Mouse (Mus musculus): Measurements from ENCODE around the gene Rpain. TPM values are rescaled to one million over a fixed set of nuclear protein-coding genes. Genes with fewer than 3 reads are reported as not detected.

Gene Rpain
- total and polyA plus RNA-seq, 2 experiments from 2014 or later = 20.1 to 60.6 TPM

DNA sequence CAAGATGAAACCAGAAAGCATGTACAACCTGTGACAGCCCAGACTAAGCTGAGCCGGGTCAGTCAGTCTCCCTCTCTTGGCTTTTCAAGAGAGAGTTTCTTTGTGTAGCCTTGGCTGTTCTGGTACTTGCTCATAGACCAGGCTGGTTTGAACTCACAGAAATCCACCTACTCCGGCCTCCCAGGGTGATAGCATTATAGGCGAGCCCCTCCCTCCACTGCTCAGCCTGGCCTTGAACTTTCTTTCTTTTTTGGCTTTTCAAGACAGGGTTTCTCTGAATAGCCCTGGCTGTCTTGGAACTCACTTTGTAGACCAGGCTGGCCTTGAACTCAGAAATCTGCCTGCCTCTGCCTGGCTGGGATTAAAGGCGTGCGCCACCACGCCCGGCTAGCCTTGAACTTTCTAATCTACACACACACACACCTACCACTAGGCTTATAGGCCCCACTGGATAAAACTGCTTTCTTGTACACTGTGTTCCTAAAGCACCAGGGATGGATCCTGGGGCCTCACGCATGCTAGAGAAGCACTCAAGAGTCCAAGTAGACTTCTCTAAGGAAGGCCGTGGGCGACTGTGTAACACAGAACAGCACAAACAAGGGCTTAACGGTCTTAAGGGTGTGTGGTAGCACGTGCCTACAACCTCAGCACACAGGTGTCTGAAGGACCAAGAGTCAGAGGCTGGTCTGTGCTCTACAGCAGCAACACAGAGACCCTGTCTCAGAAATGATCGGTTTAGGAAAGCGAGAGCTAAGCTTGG is 10.9 kb downstream of the Rpain start:
- no peak for TF ChIP-seq CTCF (IDR thresholded peaks at IDR 0.05)
- Histone ChIP-seq H3K36me3 (ENCODE audit: insufficient read depth, low read length) (peaks cover 48% of the 10 kb centered on the region), H3K4me2 (ENCODE audit: low read depth, low read length, poor library complexity, severe bottlenecking) (no peak overlapping the region)

DNA sequence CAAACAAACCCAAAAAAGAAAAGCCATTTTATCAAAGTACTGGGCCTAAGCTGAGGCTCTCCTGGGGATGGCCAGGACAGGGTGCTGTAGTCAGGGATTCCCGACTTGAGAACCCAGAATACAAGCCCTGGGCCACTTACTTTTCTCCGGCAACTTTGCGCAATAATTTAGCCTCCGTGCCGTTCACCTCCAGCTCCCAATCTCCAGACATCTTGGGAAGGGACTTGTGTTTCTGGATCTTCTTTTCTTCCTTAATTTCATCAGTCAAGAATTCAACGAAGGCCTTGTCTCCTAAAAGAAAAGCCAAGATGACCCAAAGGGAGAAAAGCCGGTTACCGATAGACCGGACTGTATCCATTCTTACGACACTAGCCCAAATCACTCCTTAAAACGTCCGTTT is 12.0 kb downstream of the Rpain start:
- WGBS = 14% methylated on average over 12 of the region's 12 CpGs
- H3K4me1 ChIP-seq (ENCODE audit: insufficient read depth, low read length) = no peaks in the 10 kb centered on the region
- H3K27ac ChIP-seq (ENCODE audit: low read depth, low read length) = no peak overlapping the region
- ATAC-seq (ENCODE audit: low FRiP score) (no peak), DNase-seq (ENCODE audit: low spot score) (no peak)
- H3K36me3 ChIP-seq (ENCODE audit: insufficient read depth, low read length) = peaks cover 50% of the 10 kb centered on the region
- peak overlapping the region; percentile 86 for H3K9ac ChIP-seq (replicated peaks; ENCODE audit: low read length, poor library complexity, severe bottlenecking)
- no peaks in the 10 kb centered on the region for H3K9me3 ChIP-seq (ENCODE audit: low read length)
- peak overlapping the region; percentile 70 for H3K4me2 ChIP-seq (ENCODE audit: low read depth, low read length, poor library complexity, severe bottlenecking)
- no peak for TF ChIP-seq CTCF (IDR thresholded peaks at IDR 0.05)
- H3K27me3 ChIP-seq (ENCODE audit: insufficient read depth, low read length) = no peaks in the 10 kb centered on the region
- peak overlapping the region; percentile 99 for H3K4me3 ChIP-seq (ENCODE audit: low read depth, low read length)

More for the DNA sequence above, 10.9 kb downstream of the Rpain start:
- H3K9me3 ChIP-seq (ENCODE audit: low read length) = no peaks in the 10 kb centered on the region
- 97% methylated on average over 14 of the region's 14 CpGs for WGBS
- ATAC-seq (ENCODE audit: low FRiP score) (no peak), DNase-seq (ENCODE audit: low spot score) (no peak)
- H3K27me3 ChIP-seq (ENCODE audit: insufficient read depth, low read length) = no peaks in the 10 kb centered on the region
- no peak overlapping the region for H3K4me3 ChIP-seq (ENCODE audit: low read depth, low read length)
- H3K27ac ChIP-seq (ENCODE audit: low read depth, low read length) = no peak overlapping the region
- H3K9ac ChIP-seq (replicated peaks; ENCODE audit: low read length, poor library complexity, severe bottlenecking) = no peak overlapping the region
- H3K4me1 ChIP-seq (ENCODE audit: insufficient read depth, low read length) = no peaks in the 10 kb centered on the region

DNA sequence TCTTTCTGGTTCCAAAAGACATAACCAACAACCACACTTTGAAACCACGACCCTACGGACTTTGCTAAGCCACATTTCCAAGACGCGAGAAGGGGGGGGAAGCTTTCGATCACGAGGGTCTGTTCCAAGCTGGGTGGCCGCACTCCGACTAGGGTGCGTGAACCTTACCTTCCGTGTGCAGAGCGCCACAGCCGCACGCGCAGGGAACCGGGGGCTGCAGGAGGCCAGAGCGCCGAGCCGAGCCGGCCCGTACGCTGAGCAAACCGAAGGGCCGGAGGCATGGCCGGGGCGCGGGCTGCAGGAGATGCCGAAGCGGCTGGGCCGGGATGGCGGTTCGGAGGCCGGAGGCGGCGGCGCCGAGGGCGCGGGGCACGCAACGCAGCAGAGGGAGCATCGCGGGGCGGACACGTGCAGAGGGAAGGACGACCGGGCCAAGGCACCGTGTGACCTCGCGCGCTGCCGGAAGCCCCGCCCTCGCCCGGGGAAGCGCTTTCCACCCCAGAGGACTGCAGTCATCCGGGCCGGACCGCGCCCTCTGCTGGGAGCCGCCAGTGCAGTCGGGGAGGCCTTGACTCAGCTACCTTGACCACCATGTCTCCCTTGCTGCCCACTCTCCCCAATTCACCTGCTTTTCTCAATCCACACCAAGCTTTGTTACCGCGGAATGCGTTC is 12.7 kb downstream of the Rpain start, which contains the start of gene C1qbp:
Gene C1qbp (minus strand): TSS at position 470 of the 672 bp plus-strand sequence.
- Histone ChIP-seq H3K27ac (ENCODE audit: low read depth, low read length) (peak within 1 kb of the TSS; percentile 69), H3K4me2 (ENCODE audit: low read depth, low read length, poor library complexity, severe bottlenecking) (peak within 1 kb of the TSS; percentile 70), H3K4me1 (ENCODE audit: insufficient read depth, low read length) (no peaks in the 10 kb centered on the region), H3K9me3 (ENCODE audit: low read length) (no peaks in the 10 kb centered on the region), H3K9ac (replicated peaks; ENCODE audit: low read length, poor library complexity, severe bottlenecking) (peak within 1 kb of the TSS; percentile 86), H3K36me3 (ENCODE audit: insufficient read depth, low read length) (peaks cover 50% of the 10 kb centered on the region), H3K27me3 (ENCODE audit: insufficient read depth, low read length) (no peaks in the 10 kb centered on the region), H3K4me3 (ENCODE audit: low read depth, low read length) (peak within 1 kb of the TSS; percentile 99)
- DNase-seq (ENCODE audit: low spot score) (peak; percentile 91), ATAC-seq (ENCODE audit: low FRiP score) (peak; percentile 94)
- WGBS = under 1% methylated on average over 52 of the region's 64 CpGs
- peak; percentile 96 for TF ChIP-seq CTCF (IDR thresholded peaks at IDR 0.05)

DNA sequence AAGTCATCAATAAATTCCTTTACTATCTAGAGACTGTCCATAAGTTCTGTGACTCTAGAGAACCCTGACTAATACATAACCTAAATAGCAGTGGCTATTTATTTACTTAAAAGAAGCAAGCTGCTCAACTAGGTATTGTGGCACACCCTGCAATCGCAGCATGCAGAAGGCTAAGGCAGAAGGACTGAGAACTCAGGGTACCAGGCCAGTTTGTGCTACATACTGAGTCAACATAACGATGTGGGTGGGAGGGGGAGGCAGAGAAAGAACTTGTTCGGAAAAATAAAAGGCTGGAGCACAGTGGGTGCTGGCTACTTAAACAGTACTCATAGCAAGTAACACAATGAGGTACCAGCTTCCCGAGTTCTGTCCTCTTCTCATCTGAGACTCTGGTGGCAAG is 31.2 kb downstream of the Rpain start:
- no peaks in the 10 kb centered on the region for H3K27me3 ChIP-seq (ENCODE audit: insufficient read depth, low read length)
- TF ChIP-seq CTCF (IDR thresholded peaks at IDR 0.05) = no peak
- no peak overlapping the region for H3K4me2 ChIP-seq (ENCODE audit: low read depth, low read length, poor library complexity, severe bottlenecking)
- H3K4me1 ChIP-seq (ENCODE audit: insufficient read depth, low read length) = peaks cover 9% of the 10 kb centered on the region; the same call in 1 of the 2 replicates
- no peak overlapping the region for H3K27ac ChIP-seq (ENCODE audit: low read depth, low read length)
- no peak for DNase-seq (ENCODE audit: low spot score)
- 85% methylated on average over 4 of the region's 4 CpGs for WGBS
- no peak for ATAC-seq (ENCODE audit: low FRiP score)
- H3K36me3 ChIP-seq (ENCODE audit: insufficient read depth, low read length) = peaks cover 30% of the 10 kb centered on the region
- H3K9ac ChIP-seq (replicated peaks; ENCODE audit: low read length, poor library complexity, severe bottlenecking) = no peak overlapping the region
- H3K9me3 ChIP-seq (ENCODE audit: low read length) = no peaks in the 10 kb centered on the region
- H3K4me3 ChIP-seq (ENCODE audit: low read depth, low read length) = no peak overlapping the region

DNA sequence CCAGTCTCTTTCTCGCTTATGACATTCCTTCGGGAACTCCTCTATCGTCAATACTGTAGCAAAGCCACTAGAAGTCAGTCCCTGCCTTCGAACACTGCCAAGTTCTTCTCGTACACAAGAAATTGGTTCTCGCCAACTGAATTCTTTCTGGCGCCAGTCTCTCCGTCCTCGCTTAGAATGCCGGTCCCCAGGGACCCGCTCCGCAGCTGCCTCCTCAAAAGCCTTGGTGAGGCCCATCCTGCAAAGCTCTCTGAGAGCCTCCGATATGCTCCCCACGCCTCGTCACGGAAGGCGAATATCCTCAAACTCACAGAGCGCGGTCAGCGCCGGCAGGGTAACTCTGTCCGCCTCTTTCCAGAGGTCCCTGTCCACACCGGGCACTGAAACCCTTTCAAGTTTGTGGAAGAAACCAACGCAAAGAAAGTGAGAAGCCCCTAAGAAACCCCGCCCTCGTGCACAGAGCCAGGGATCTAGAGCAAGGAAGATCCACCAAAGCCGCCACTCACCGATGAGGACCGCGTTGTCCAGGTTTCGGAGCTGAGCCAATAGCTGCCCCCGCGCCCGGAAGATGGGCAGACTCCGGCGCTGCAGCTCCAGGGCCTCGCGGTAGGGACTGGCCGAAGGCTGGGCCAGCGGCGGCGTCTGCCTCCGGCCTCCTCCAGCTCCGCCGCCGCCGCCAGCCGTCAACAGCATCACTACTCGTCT is 33.8 kb downstream of the Rpain start:
- WGBS = under 1% methylated on average over 48 of the region's 49 CpGs
- peaks cover 9% of the 10 kb centered on the region; the same call in 1 of the 2 replicates for H3K4me1 ChIP-seq (ENCODE audit: insufficient read depth, low read length)
- H3K9ac ChIP-seq (replicated peaks; ENCODE audit: low read length, poor library complexity, severe bottlenecking) = peak overlapping the region; percentile 55
- H3K4me2 ChIP-seq (ENCODE audit: low read depth, low read length, poor library complexity, severe bottlenecking) = peak overlapping the region; percentile 90
- no peak for TF ChIP-seq CTCF (IDR thresholded peaks at IDR 0.05)
- peaks cover 19% of the 10 kb centered on the region for H3K36me3 ChIP-seq (ENCODE audit: insufficient read depth, low read length)
- H3K27me3 ChIP-seq (ENCODE audit: insufficient read depth, low read length) = no peaks in the 10 kb centered on the region
- peak; percentile 52 for DNase-seq (ENCODE audit: low spot score)
- peak overlapping the region; percentile 71 for H3K4me3 ChIP-seq (ENCODE audit: low read depth, low read length)
- peak; percentile 72 for ATAC-seq (ENCODE audit: low FRiP score)
- H3K9me3 ChIP-seq (ENCODE audit: low read length) = no peaks in the 10 kb centered on the region
- H3K27ac ChIP-seq (ENCODE audit: low read depth, low read length) = peak overlapping the region; percentile 71

Measured in midbrain, postnatal 0 days (tissue).